In genomic region chr3:146051277-146052007, GRCm38 (mm10) we compare ENCODE assay signal across 8 mouse cellular contexts. TPM values are rescaled to one million over a fixed set of nuclear protein-coding genes. Genes with fewer than 3 reads are reported as not detected.
A peak's percentile ranks its signal among the peaks of the same experiment; 100 is the strongest.
DNase-seq lines count a peak whose midpoint lies in the region; ATAC-seq lines count a peak whose summit lies in the region.

No protein-coding gene starts in this region.

- H3K4me3 ChIP-seq in liver, embryonic 11.5 days (ENCODE audit: low read depth, low read length), result no peak overlapping the region
- no peak overlapping the region for H3K4me3 ChIP-seq in forebrain, embryonic 16.5 days (replicated peaks; ENCODE audit: low read length)
- H3K4me3 ChIP-seq in intestine, embryonic 16.5 days (ENCODE audit: low read length), result no peak overlapping the region

- no peak for ATAC-seq in liver, embryonic 11.5 days (replicated peaks; ENCODE audit: low FRiP score)
- peak; percentile 89 for ATAC-seq in forebrain, embryonic 16.5 days
- no peak for ATAC-seq in intestine, embryonic 16.5 days
- ATAC-seq in megakaryocyte, adult 5-6 weeks (ENCODE audit: poor library complexity, severe bottlenecking), result no peak

- peak; percentile 12 for DNase-seq in liver
- DNase-seq in liver, embryonic 11.5 days (ENCODE audit: low spot score), result no peak
- peak; percentile 19 to 33 for DNase-seq in adrenal gland, postnatal 36 days
- DNase-seq in kidney, postnatal 25 days, result peak; percentile 64 to 69
- no peak for DNase-seq in thymus, postnatal 10 days (ENCODE audit: low spot score in 2 of 2)

- H3K9me3 ChIP-seq in liver, embryonic 11.5 days (ENCODE audit: control insufficient read depth, low read length), result no peaks in the 10 kb centered on the region
- no peaks in the 10 kb centered on the region for H3K9me3 ChIP-seq in forebrain, embryonic 16.5 days (ENCODE audit: control insufficient read depth, low read length)
- H3K9me3 ChIP-seq in intestine, embryonic 16.5 days (ENCODE audit: control insufficient read depth, low read length), result no peaks in the 10 kb centered on the region

- H3K27me3 ChIP-seq in liver, embryonic 11.5 days (replicated peaks; ENCODE audit: control insufficient read depth, insufficient read depth, low read length), result no peaks in the 10 kb centered on the region
- no peaks in the 10 kb centered on the region for H3K27me3 ChIP-seq in forebrain, embryonic 16.5 days (replicated peaks; ENCODE audit: control insufficient read depth, insufficient read depth, low read length)
- H3K27me3 ChIP-seq in intestine, embryonic 16.5 days (replicated peaks; ENCODE audit: control insufficient read depth, insufficient read depth, low read length), result no peaks in the 10 kb centered on the region

- WGBS in liver, embryonic 11.5 days, result 76% methylated on average over 11 of the region's 11 CpGs
- WGBS in forebrain, embryonic 16.5 days, result 14% methylated on average over 11 of the region's 11 CpGs
- WGBS in intestine, embryonic 16.5 days, result 55% methylated on average over 11 of the region's 11 CpGs

- H3K27ac ChIP-seq in liver, embryonic 11.5 days (ENCODE audit: low read depth, low read length), result no peak overlapping the region
- no peak overlapping the region for H3K27ac ChIP-seq in forebrain, embryonic 16.5 days (ENCODE audit: low read length)
- H3K27ac ChIP-seq in intestine, embryonic 16.5 days (ENCODE audit: low read length), result no peak overlapping the region

- no peak overlapping the region for H3K4me2 ChIP-seq in liver, embryonic 11.5 days
- H3K4me2 ChIP-seq in forebrain, embryonic 16.5 days (ENCODE audit: low read length), result 0 out of 2 replicates have a peak overlapping the region, but pooled peaks have one; percentile 11
- H3K4me2 ChIP-seq in intestine, embryonic 16.5 days (ENCODE audit: low read depth, low read length), result no peak overlapping the region

- peaks cover 4% of the 10 kb centered on the region for H3K4me1 ChIP-seq in liver, embryonic 11.5 days (replicated peaks; ENCODE audit: control insufficient read depth, insufficient read depth, low read length)
- H3K4me1 ChIP-seq in forebrain, embryonic 16.5 days (replicated peaks; ENCODE audit: control insufficient read depth, insufficient read depth, low read length), result peaks cover 7% of the 10 kb centered on the region
- peaks cover 8% of the 10 kb centered on the region for H3K4me1 ChIP-seq in intestine, embryonic 16.5 days (ENCODE audit: control insufficient read depth, insufficient read depth, low read length)

- no peaks in the 10 kb centered on the region for H3K36me3 ChIP-seq in liver, embryonic 11.5 days (ENCODE audit: control insufficient read depth, insufficient read depth, low read length)
- no peaks in the 10 kb centered on the region for H3K36me3 ChIP-seq in forebrain, embryonic 16.5 days (ENCODE audit: control insufficient read depth, insufficient read depth)
- H3K36me3 ChIP-seq in intestine, embryonic 16.5 days (ENCODE audit: control insufficient read depth, insufficient read depth, low read length), result no peaks in the 10 kb centered on the region

- no peak overlapping the region for H3K9ac ChIP-seq in liver, embryonic 11.5 days (ENCODE audit: low read depth, low read length)
- H3K9ac ChIP-seq in forebrain, embryonic 16.5 days (replicated peaks; ENCODE audit: low read depth, low read length), result no peak overlapping the region
- no peak overlapping the region for H3K9ac ChIP-seq in intestine, embryonic 16.5 days (ENCODE audit: low read depth, low read length)

RNA-seq across cellular contexts. Expression of gene Wdr63, which starts 56.5 kb away (rescaled TPM):
- 0.99 and 1.6 TPM in 2 replicates for polyA plus RNA-seq in liver, embryonic 11.5 days (2014; fragmentation: Nextera tagmentation; extraction: Ambion mirVana)
- total RNA-seq in adrenal gland, postnatal 36 days (2021), result under 1 TPM in 1 of 2 experiments, not detected in 1; 0.26 TPM
- 0.62 and 0.92 TPM in 2 replicates for polyA plus RNA-seq in forebrain, embryonic 16.5 days (2015; fragmentation: Nextera tagmentation; extraction: Ambion mirVana)
- 0.49 TPM in 1 of 2 replicates, not detected in the other for polyA plus RNA-seq in intestine, embryonic 16.5 days (2015; fragmentation: Nextera tagmentation; extraction: Ambion mirVana)
- total RNA-seq in megakaryocyte, adult 5-6 weeks (2015), result not detected in 2 replicates
- total RNA-seq in megakaryocyte, adult 5-6 weeks (2017), result not detected in 2 replicates

Comparison
In these comparisons a context has a peak if more than half of its experiments do, and no peak if none do; other contexts are left out.
1. DNase-seq: peak in liver (single experiment), adrenal gland, postnatal 36 days (2 of 2) and kidney, postnatal 25 days (2 of 2); none in liver, embryonic 11.5 days (single experiment) and thymus, postnatal 10 days (0 of 2).